Mouse (Mus musculus): ENCODE measurements around the gene Camk1d.

DNA sequence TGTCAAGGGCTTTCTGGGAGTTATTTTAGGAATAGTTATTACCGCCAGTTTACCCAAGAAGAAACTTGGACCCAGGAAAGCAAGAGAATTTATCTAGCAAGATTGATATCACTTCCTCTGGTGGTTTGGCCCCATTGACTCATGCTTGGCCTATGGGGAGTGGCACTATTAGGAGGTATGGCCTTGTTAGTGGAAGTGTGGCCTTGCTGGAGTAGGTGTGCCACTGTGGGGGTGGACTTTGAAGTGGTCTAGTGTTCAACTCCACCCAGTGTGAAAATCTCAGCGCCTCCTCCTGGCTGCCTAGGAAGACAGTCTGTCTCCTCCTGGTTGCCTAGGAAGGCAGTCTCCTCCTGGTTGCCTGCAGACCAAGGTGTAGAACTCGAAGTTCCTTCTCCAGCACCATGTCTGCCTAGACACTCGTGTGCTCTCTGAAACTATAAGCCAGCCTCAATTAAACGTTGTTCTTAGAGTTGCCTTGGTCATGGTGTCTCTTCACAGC lies 33.3 kb upstream of the Camk1d start:
- TF ChIP-seq POLR2A (IDR thresholded peaks at IDR 0.05; ENCODE audit: extremely low read depth, insufficient read depth, low read length) (no peak), CTCF (IDR thresholded peaks at IDR 0.05; ENCODE audit: low read depth, low read length) (no peak)
